Mouse (Mus musculus) adrenal gland, adult 8-10 months (tissue): ENCODE data around the gene Acta1. TPM values are rescaled to one million over a fixed set of nuclear protein-coding genes. Genes with fewer than 3 reads are reported as not detected.

ENCODE experiments used
- total RNA-seq, 4 experiments: library from RNA; stranded (reverse); gene quantifications; 2 replicates each; pipeline ENCODE4 v1.2.4; 2022

The Acta1 gene
- total RNA-seq, 4 experiments from 2014 or later = 0.17 to 4.4 (median 0.80) TPM

Other genes with a start within 250 kb of the Acta1 start
- gene Rhou, start 240.8 kb downstream of the Acta1 start, total RNA-seq = 10 to 100 TPM; 32.7 to 40.0 (median 35.4) TPM
- 10 to 100 TPM; 24.3 to 40.6 (median 34.0) TPM for gene Rab4a, start 88.8 kb downstream of the Acta1 start, total RNA-seq
- 1 to 10 TPM; 2.2 to 3.3 (median 2.3) TPM for gene Ccsap, start 34.5 kb downstream of the Acta1 start, total RNA-seq
- 10 to 100 TPM; 22.9 to 27.7 (median 23.7) TPM for gene Nup133, start 54.5 kb upstream of the Acta1 start, total RNA-seq
- gene Abcb10, start 88.4 kb upstream of the Acta1 start, total RNA-seq = 10 to 100 TPM; 12.0 to 23.2 (median 16.6) TPM
- 10 to 100 TPM; 20.0 to 27.7 (median 24.9) TPM for gene Taf5l, start 126.6 kb upstream of the Acta1 start, total RNA-seq
- 10 to 100 TPM; 11.8 to 14.7 (median 14.2) TPM for gene Urb2, start 126.8 kb upstream of the Acta1 start, total RNA-seq